Mouse (Mus musculus): ENCODE results near the gene Fbxo30.

Fbxo30 gene

GRCm38 (mm10) chr10:11323202-11323898, 42.2 kb downstream of the Fbxo30 start:
- no peak for DNase-seq (ENCODE audit: low spot score)

GRCm38 (mm10) chr10:11326526-11326925, 45.4 kb downstream of the Fbxo30 start:
- DNase-seq (ENCODE audit: low spot score): no peak

GRCm38 (mm10) chr10:11343205-11344141, 62.3 kb downstream of the Fbxo30 start, which contains the start of gene Epm2a:
Gene Epm2a, plus strand, starts transcription at chr10:11343404.
- DNase-seq (ENCODE audit: low spot score): peak; percentile 86

- peak; percentile 37 for DNase-seq (ENCODE audit: low spot score)
Measured at GRCm38 (mm10) chr10:11344536-11345468, 63.7 kb downstream of the Fbxo30 start.
